Mouse (Mus musculus) bone marrow, adult 2 months (tissue): ENCODE data around the gene Pias4.

Source experiments
- CTCF ChIP-seq: fragments of 200-500 bp; IDR thresholded peaks from 2 replicates; pipeline ENCODE4 v1.5.1; 2011; ENCODE audit warnings: low read length, control low read depth; ENCODE audit not compliant: control insufficient read depth, insufficient read depth
- POLR2A ChIP-seq: fragments of 200-500 bp; IDR thresholded peaks from 2 replicates; pipeline ENCODE4 v1.6.1; 2011; ENCODE audit warnings: low read depth, mild to moderate bottlenecking, control low read depth, low read length, borderline replicate concordance; ENCODE audit not compliant: control insufficient read depth

GRCm38 (mm10) chr10:81105565-81106112 lies 62.1 kb downstream of the Pias4 start, which contains the start of gene Map2k2:
- peak; percentile 10; the same call in 1 of the 2 replicates for TF ChIP-seq CTCF
- peak; percentile 99 for TF ChIP-seq POLR2A
